Mouse (Mus musculus) B cell, adult 2 months (primary cell): ENCODE data around the gene Zfp365.

Source experiments
- DNase-seq, 2 experiments: peaks; one replicate each; pipeline ENCODE4 v3.0.0; 2022

Gene Zfp365

GRCm38 (mm10) chr10:67912337-67912776 is at the start of gene Zfp365:
Gene Zfp365, minus strand, starts transcription at chr10:67912662.
- DNase-seq = peak; percentile 51 to 60

GRCm38 (mm10) chr10:67959982-67960381 is 47.5 kb upstream of the Zfp365 start:
- no peak for DNase-seq

GRCm38 (mm10) chr10:67955982-67956381 is 43.5 kb upstream of the Zfp365 start:
- no peak for DNase-seq

GRCm38 (mm10) chr10:67951690-67952089 is 39.2 kb upstream of the Zfp365 start:
- no peak for DNase-seq

- peak; percentile 24 to 31 for DNase-seq
Measured at GRCm38 (mm10) chr10:67950059-67950748, 37.7 kb upstream of the Zfp365 start.

- DNase-seq = peak; percentile 24 to 37
Measured at GRCm38 (mm10) chr10:67943513-67943912, 31.1 kb upstream of the Zfp365 start.

GRCm38 (mm10) chr10:67939546-67939945 is 27.1 kb upstream of the Zfp365 start:
- DNase-seq = no peak

- DNase-seq = no peak
Measured at GRCm38 (mm10) chr10:67937775-67938174, 25.3 kb upstream of the Zfp365 start.

- DNase-seq = no peak
Measured at GRCm38 (mm10) chr10:67936944-67937343, 24.5 kb upstream of the Zfp365 start.

- no peak for DNase-seq
Measured at GRCm38 (mm10) chr10:67932780-67933179, 20.3 kb upstream of the Zfp365 start.

- DNase-seq = no peak
Measured at GRCm38 (mm10) chr10:67931328-67931727, 18.9 kb upstream of the Zfp365 start.

GRCm38 (mm10) chr10:67928584-67928983 is 16.1 kb upstream of the Zfp365 start:
- DNase-seq = no peak

- DNase-seq = no peak
Measured at GRCm38 (mm10) chr10:67927718-67928455, 15.4 kb upstream of the Zfp365 start.

GRCm38 (mm10) chr10:67924030-67924429 is 11.6 kb upstream of the Zfp365 start:
- peak; percentile 47 to 48 for DNase-seq

GRCm38 (mm10) chr10:67921777-67922176 is 9.3 kb upstream of the Zfp365 start:
- no peak for DNase-seq

- DNase-seq = no peak
Measured at GRCm38 (mm10) chr10:67919706-67920105, 7.2 kb upstream of the Zfp365 start.

- DNase-seq = no peak
Measured at GRCm38 (mm10) chr10:67918194-67918899, 5.9 kb upstream of the Zfp365 start.

GRCm38 (mm10) chr10:67917356-67917755 is 4.9 kb upstream of the Zfp365 start:
- DNase-seq = no peak

GRCm38 (mm10) chr10:67911447-67912336 is 770 bp downstream of the Zfp365 start:
- peak; percentile 43 to 49 for DNase-seq

GRCm38 (mm10) chr10:67907931-67908330 is 4.5 kb downstream of the Zfp365 start:
- no peak for DNase-seq

- DNase-seq = no peak
Measured at GRCm38 (mm10) chr10:67906926-67907325, 5.5 kb downstream of the Zfp365 start.

GRCm38 (mm10) chr10:67906063-67906462 is 6.4 kb downstream of the Zfp365 start:
- no peak for DNase-seq

- DNase-seq = no peak
Measured at GRCm38 (mm10) chr10:67903387-67903786, 9.1 kb downstream of the Zfp365 start.
